Mouse (Mus musculus): ENCODE measurements around the gene Spryd7.

DNA sequence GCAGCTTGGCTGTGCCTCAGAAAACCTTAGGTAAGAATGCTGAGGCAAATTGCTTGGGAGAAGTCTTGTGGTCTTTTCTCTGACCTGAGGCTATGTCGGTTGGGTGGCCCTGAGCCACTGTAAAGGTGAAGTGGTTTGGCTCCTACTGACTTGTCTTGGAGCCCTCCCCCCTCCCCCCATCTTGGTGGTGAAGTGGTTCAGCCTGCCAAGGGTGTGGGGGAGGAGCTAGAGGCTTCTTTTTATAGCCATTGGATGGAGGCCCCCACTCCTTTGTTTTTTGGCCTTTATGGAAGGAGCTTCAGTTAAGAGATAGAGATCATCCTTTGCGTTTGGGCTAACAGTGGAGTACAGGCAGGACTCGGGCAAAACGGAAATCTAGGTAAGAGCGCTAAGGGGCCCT is 41.3 kb upstream of the Spryd7 start, which contains the start of gene Trim13:
- TF ChIP-seq CTCF (IDR thresholded peaks at IDR 0.05; ENCODE audit: extremely low read depth, insufficient read depth, insufficient read length, insufficient replicate concordance) (no peak), POLR2A (IDR thresholded peaks at IDR 0.05; ENCODE audit: low read depth, low read length) (no peak)
